Mouse (Mus musculus): ENCODE measurements at regions not wholly inside any gene's neighbourhood (a gene's known extent, or its start where the extent isn't known, plus 50 kb on each side); places are given as distances from the start of the nearest gene placed in this dataset.

DNA sequence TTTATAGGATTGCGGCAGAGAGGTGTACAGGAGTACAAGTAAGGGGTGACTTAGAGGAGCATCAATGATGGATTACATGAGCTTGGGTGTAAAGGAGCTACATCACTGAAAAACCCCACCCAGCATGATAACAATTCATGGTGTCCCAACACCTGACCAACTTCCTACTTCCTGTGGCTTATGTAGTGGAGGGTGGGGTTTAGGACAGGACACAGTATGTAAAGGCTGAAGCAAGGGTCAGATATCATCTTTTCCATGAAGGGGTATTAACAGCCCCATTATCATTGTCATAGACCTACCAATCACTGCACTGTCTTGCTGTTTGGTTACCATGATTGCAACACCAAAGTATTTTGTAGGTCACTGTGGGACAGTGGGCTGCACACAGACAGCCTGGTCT lies 2529.8 kb upstream of the Gm8797 start:
- in situ Hi-C loops (cut with MboI, MseI): loop anchor here (5.0 kb wide), 1 partner anchor 86 kb away; no protein-coding TSS in a partner anchor
